Mouse (Mus musculus): ENCODE data around the gene Col4a1. TPM values are rescaled to one million over a fixed set of nuclear protein-coding genes. Genes with fewer than 3 reads are reported as not detected.

The Col4a1 gene
- polyA plus RNA-seq, 1 experiment from 2014 or later = 250 TPM

Other genes with a start within 250 kb of the Col4a1 start
- 77.7 and 80.3 TPM in 2 replicates for gene Col4a2, start within 50 bp of the Col4a1 start, polyA plus RNA-seq (2014; fragmentation: Nextera tagmentation; extraction: Ambion mirVana)
- 39.3 and 39.7 TPM in 2 replicates for gene Rab20, start 165.9 kb upstream of the Col4a1 start, polyA plus RNA-seq (2014; fragmentation: Nextera tagmentation; extraction: Ambion mirVana)
- 74.5 and 82.8 TPM in 2 replicates for gene Naxd, start 184.7 kb upstream of the Col4a1 start, polyA plus RNA-seq (2014; fragmentation: Nextera tagmentation; extraction: Ambion mirVana)
- 27.9 and 31.1 TPM in 2 replicates for gene Cars2, start 238.0 kb upstream of the Col4a1 start, polyA plus RNA-seq (2014; fragmentation: Nextera tagmentation; extraction: Ambion mirVana)
- gene Ing1, start 242.7 kb upstream of the Col4a1 start, polyA plus RNA-seq (2014; fragmentation: Nextera tagmentation; extraction: Ambion mirVana) = 25.7 and 26.6 TPM in 2 replicates